Mouse (Mus musculus) thymus, postnatal 25 days (tissue): Measurements from ENCODE around the gene Olfr68.
"Not testable (repeated sequence)": the region's sequence is repeated elsewhere in the genome, so short reads cannot be mapped to it uniquely, and the experiment has no call there.

Experiments
- DNase-seq: peaks from one replicate; pipeline ENCODE4 v3.0.0; 2022

Gene Olfr68

GRCm38 (mm10) chr7:103762212-103762611 is 17.3 kb downstream of the Olfr68 start:
- DNase-seq: not testable (repeated sequence)

DNA sequence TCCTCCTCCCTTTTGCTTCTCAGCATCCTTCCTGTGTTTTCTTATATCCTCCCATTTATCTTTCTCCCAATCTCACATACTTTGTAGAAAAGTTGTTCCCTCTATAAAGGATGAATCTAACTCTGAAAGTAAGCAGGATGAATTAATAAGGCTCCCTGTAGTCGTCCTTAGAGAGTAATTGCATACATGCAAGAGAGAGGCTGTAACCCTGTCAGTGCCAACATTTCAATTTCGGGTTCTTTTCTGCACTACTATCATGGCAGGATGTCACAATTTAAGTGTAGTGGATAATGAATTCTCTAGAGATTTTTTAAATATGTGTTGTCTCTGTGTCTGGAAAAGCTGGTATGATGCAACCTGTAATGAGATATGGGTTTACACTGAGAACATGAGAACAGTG is 22.3 kb downstream of the Olfr68 start, which contains the start of gene Olfr630:
Gene Olfr630, minus strand, starts transcription at position 101 of the 400 bp plus-strand sequence.
- DNase-seq: no peak

DNA sequence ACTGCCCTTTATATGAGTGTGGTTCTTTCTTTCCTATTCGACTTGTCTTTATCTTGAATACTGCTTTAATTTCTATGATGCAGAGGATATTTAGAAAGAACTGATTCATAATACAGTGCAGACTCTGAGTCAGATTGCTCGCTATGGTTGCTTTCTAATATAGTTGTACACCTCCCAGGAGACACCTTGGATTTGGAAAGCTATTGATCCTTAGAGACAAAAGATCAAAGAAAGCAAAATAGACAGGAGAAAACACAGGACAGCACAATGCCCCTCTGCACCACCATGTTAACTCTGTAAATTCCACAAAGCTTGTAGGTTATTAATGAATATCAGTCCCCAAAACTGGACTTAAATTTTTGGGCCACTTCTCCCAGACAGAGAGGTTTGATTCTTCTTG is 34.7 kb downstream of the Olfr68 start, which contains the start of gene Olfr629:
Gene Olfr629, minus strand, starts transcription at position 101 of the 400 bp plus-strand sequence.
- DNase-seq: no peak

DNA sequence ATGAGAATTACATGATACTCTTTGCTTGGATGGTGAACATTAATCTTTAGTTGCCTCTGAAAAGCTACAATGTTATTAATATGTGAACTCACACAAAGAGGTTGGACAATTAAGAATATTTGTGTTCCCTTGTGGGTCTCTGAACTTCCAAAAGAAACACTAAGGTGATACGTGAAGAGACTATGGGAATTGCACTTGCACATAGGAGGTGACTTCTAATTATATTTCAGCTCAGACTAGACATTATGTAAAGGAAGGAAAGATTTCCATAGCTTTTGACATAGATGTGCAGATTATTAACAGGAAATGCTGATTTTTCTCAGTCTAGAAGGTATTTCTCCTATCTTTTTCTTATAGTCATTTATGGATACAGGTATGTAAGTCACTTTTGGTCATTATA is 49.4 kb downstream of the Olfr68 start, which contains the start of gene Olfr628:
Gene Olfr628, plus strand, starts transcription at position 301 of the 400 bp plus-strand sequence.
- no peak for DNase-seq
